Mouse (Mus musculus) ES-E14 (cell line): ENCODE data around the gene Rab13.

ENCODE experiments used
- ZC3H11A ChIP-seq: IDR thresholded peaks from 2 replicates; pipeline ENCODE4 v1.6.1; 2012; ENCODE audit warnings: low read depth, mild to moderate bottlenecking, inconsistent platforms, low read length, borderline replicate concordance
- ZNF384 ChIP-seq: IDR thresholded peaks from 2 replicates; pipeline ENCODE4 v1.6.1; 2012; ENCODE audit warnings: low read depth, low read length, inconsistent platforms

GRCm38 (mm10) chr3:90183581-90183980 lies 29.9 kb upstream of the Rab13 start:
- TF ChIP-seq ZC3H11A (no peak), ZNF384 (no peak)
